In the genomic region with DNA sequence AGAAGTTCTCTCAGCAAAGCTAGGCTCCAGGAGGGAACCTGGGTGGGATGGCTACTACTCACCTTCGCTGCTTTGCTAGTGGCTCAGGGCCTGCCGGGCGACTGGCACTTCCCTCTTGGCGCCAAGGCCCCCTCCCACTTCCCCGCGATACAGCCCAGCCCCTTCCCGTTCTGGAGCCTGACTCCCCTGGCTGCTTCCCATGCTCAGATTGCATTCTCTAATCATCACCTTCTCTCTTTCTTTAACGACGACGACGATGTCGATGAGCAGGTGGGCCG, we compare ENCODE assay signal across 8 mouse cellular contexts. TPM values are rescaled to one million over a fixed set of nuclear protein-coding genes. Genes with fewer than 3 reads are reported as not detected.
A peak's percentile ranks its signal among the peaks of the same experiment; 100 is the strongest.
DNase-seq lines count a peak whose midpoint lies in the region; ATAC-seq lines count a peak whose summit lies in the region.
"Had no signal": no experiment of that assay in that cellular context is flagged by ENCODE, and none has a peak within 500 bp of the region (broad histone marks: within the 10 kb centered on the region; RNA-seq: fewer than 3 reads in every experiment).

A gene (minus strand): TSS at position 138 of the 278 bp plus-strand sequence.

- WGBS in heart, embryonic 13.5 days: under 1% methylated on average over 13 of the region's 13 CpGs
- WGBS in midbrain, embryonic 11.5 days: 2% methylated on average over 13 of the region's 13 CpGs

- intact Hi-C loops in left cerebral cortex, postnatal 4 days (cut with DNase I): no loop called here

- peak within 1 kb of the TSS; percentile 61 for H3K4me3 ChIP-seq in heart, embryonic 13.5 days
- H3K4me3 ChIP-seq in midbrain, embryonic 11.5 days (ENCODE audit: low read depth, low read length): peak within 1 kb of the TSS; percentile 24

- peak within 1 kb of the TSS; percentile 73 for H3K4me2 ChIP-seq in heart, embryonic 13.5 days
- H3K4me2 ChIP-seq in midbrain, embryonic 11.5 days: peak within 1 kb of the TSS; percentile 40

- DNase-seq in adrenal gland, postnatal 10 days: peak; percentile 34
- peak; percentile 40 for DNase-seq in embryo, embryonic 11 days
- peak; percentile 59 for DNase-seq in kidney, postnatal 10 days
- no peak for DNase-seq in midbrain, embryonic 11.5 days (ENCODE audit: low spot score, missing footprints)
- DNase-seq in left cerebral cortex, adult 11 months (ENCODE audit: low spot score): no peak
- no peak for DNase-seq in left cerebral cortex, postnatal 4 days

- H3K27me3 ChIP-seq in heart, embryonic 13.5 days (replicated peaks): peaks cover 79% of the 10 kb centered on the region
- H3K27me3 ChIP-seq in midbrain, embryonic 11.5 days (ENCODE audit: control insufficient read depth, insufficient read depth, low read length): peaks cover 65% of the 10 kb centered on the region

- peak within 1 kb of the TSS; percentile 85 for H3K9ac ChIP-seq in heart, embryonic 13.5 days
- no peak within 1 kb of the TSS for H3K9ac ChIP-seq in midbrain, embryonic 11.5 days (ENCODE audit: low read length)

- peaks cover 20% of the 10 kb centered on the region for H3K36me3 ChIP-seq in heart, embryonic 13.5 days
- H3K36me3 ChIP-seq in midbrain, embryonic 11.5 days (ENCODE audit: control insufficient read depth, insufficient read depth, low read length): no peaks in the 10 kb centered on the region

- peaks cover 64% of the 10 kb centered on the region for H3K4me1 ChIP-seq in heart, embryonic 13.5 days
- H3K4me1 ChIP-seq in midbrain, embryonic 11.5 days (ENCODE audit: control insufficient read depth, insufficient read depth, low read length): peaks cover 4% of the 10 kb centered on the region

- no peak for ATAC-seq in heart, embryonic 13.5 days (ENCODE audit: extremely low read depth, insufficient number of reproducible peaks, low FRiP score, low TSS enrichment)
- no peak for ATAC-seq in midbrain, embryonic 11.5 days (ENCODE audit: low FRiP score)

- peak within 1 kb of the TSS; percentile 93 for H3K27ac ChIP-seq in heart, embryonic 13.5 days (replicated peaks)
- no peak within 1 kb of the TSS for H3K27ac ChIP-seq in midbrain, embryonic 11.5 days (ENCODE audit: low read depth, low read length)
- H3K27ac ChIP-seq: macrophage had no signal

- no peaks in the 10 kb centered on the region for H3K9me3 ChIP-seq in heart, embryonic 13.5 days
- no peaks in the 10 kb centered on the region for H3K9me3 ChIP-seq in midbrain, embryonic 11.5 days (ENCODE audit: control insufficient read depth, low read length)

RNA-seq across cellular contexts. Expression of the gene that starts here (rescaled TPM):
- 10 to 100 TPM; 10.3 to 12.6 TPM for total RNA-seq in adrenal gland, postnatal 10 days (2021)
- polyA plus RNA-seq in heart, embryonic 13.5 days (2015; fragmentation: Nextera tagmentation; extraction: Ambion mirVana): 17.7 TPM in 2 replicates
- 4.9 and 5.8 TPM in 2 replicates for polyA plus RNA-seq in midbrain, embryonic 11.5 days (2014; fragmentation: Nextera tagmentation; extraction: Ambion mirVana)
- 1 to 10 TPM; 4.6 to 5.2 TPM for total RNA-seq in left cerebral cortex, postnatal 4 days (2021)

Comparison
In these comparisons a context has a peak if more than half of its experiments do, and no peak if none do; other contexts are left out.
1. DNase-seq: peak in adrenal gland, postnatal 10 days (single experiment), embryo, embryonic 11 days (single experiment) and kidney, postnatal 10 days (single experiment); none in midbrain, embryonic 11.5 days (single experiment), left cerebral cortex, adult 11 months (single experiment) and left cerebral cortex, postnatal 4 days (single experiment).